Mouse (Mus musculus) neutrophil, adult 5-6 weeks (primary cell): ENCODE results near the gene Pts. TPM values are rescaled to one million over a fixed set of nuclear protein-coding genes. Genes with fewer than 3 reads are reported as not detected.

Experiments
- ATAC-seq: fragments of 151-379, 151-347 bp; 2 replicates; pipeline ENCODE4 v1.8.0; 2017; ENCODE audit warnings: mild to moderate bottlenecking, moderate TSS enrichment; ENCODE audit not compliant: insufficient number of reproducible peaks, poor library complexity, low FRiP score, severe bottlenecking; ENCODE audit errors: extremely low read depth
- total RNA-seq: library from RNA; stranded (forward); fragments of 200-1000 nt; gene quantifications from 2 replicates; pipeline ENCODE4 v1.2.3, GENCODE M21; 2017

Pts gene
- total RNA-seq, 1 experiment from 2014 or later: 106 TPM

- no peak for ATAC-seq
Observed at GRCm38 (mm10) chr9:50535930-50536329, 7.4 kb upstream of the Pts start.

- no peak for ATAC-seq
Observed at GRCm38 (mm10) chr9:50533791-50534190, 5.3 kb upstream of the Pts start.

GRCm38 (mm10) chr9:50533328-50533727, 4.8 kb upstream of the Pts start:
- ATAC-seq: peak; percentile 52

GRCm38 (mm10) chr9:50530890-50531289, 2.4 kb upstream of the Pts start:
- no peak for ATAC-seq

GRCm38 (mm10) chr9:50527860-50528259, 664 bp downstream of the Pts start:
- ATAC-seq: no peak; the same call in 1 of the 2 replicates

GRCm38 (mm10) chr9:50525585-50525984, 2.9 kb downstream of the Pts start:
- ATAC-seq: no peak

- no peak for ATAC-seq
Observed at GRCm38 (mm10) chr9:50524936-50525335, 3.6 kb downstream of the Pts start.

GRCm38 (mm10) chr9:50522574-50522973, 6.0 kb downstream of the Pts start:
- ATAC-seq: peak; percentile 30; the same call in 1 of the 2 replicates

GRCm38 (mm10) chr9:50521562-50521961, 7.0 kb downstream of the Pts start:
- no peak for ATAC-seq

- ATAC-seq: no peak
Observed at GRCm38 (mm10) chr9:50520748-50521147, 7.8 kb downstream of the Pts start.

GRCm38 (mm10) chr9:50518781-50519180, 9.7 kb downstream of the Pts start:
- no peak for ATAC-seq

- ATAC-seq: no peak
Observed at GRCm38 (mm10) chr9:50515462-50515861, 13.1 kb downstream of the Pts start.

GRCm38 (mm10) chr9:50507570-50507969, 21.0 kb downstream of the Pts start:
- ATAC-seq: no peak

- ATAC-seq: no peak
Observed at GRCm38 (mm10) chr9:50505405-50505804, 23.1 kb downstream of the Pts start.

- ATAC-seq: no peak
Observed at GRCm38 (mm10) chr9:50502949-50503348, 25.6 kb downstream of the Pts start.

- ATAC-seq: no peak
Observed at GRCm38 (mm10) chr9:50500974-50501501, 27.5 kb downstream of the Pts start.

GRCm38 (mm10) chr9:50500467-50500973, 28.0 kb downstream of the Pts start:
- ATAC-seq: no peak

GRCm38 (mm10) chr9:50499781-50500180, 28.7 kb downstream of the Pts start:
- no peak for ATAC-seq

- peak; percentile 51; the same call in 1 of the 2 replicates for ATAC-seq
Observed at GRCm38 (mm10) chr9:50498815-50499214, 29.7 kb downstream of the Pts start.

GRCm38 (mm10) chr9:50497536-50497935, 31.0 kb downstream of the Pts start:
- ATAC-seq: no peak

- ATAC-seq: no peak
Observed at GRCm38 (mm10) chr9:50497076-50497475, 31.4 kb downstream of the Pts start.
